Mouse (Mus musculus) adrenal gland, postnatal 36 days (tissue): ENCODE data around the gene Il12rb2. TPM values are rescaled to one million over a fixed set of nuclear protein-coding genes. Genes with fewer than 3 reads are reported as not detected.

Experiments used
- DNase-seq, 2 experiments: peaks; one replicate each; pipeline ENCODE4 v3.0.0; 2021; ENCODE audit warnings: mixed read lengths in 1 of 2
- long read RNA-seq, 2 experiments: library from polyadenylated mRNA; stranded (forward); transcript quantifications; one replicate each; pipeline ENCODE4 v2.0.0; 2021; ENCODE audit warnings: borderline sequencing depth in 2 of 2
- total RNA-seq, 2 experiments: library from RNA; stranded (reverse); gene quantifications; 2 replicates each; pipeline ENCODE4 v1.2.3; 2021

Il12rb2 gene
- total RNA-seq = under 1 TPM; 0.10 to 0.20 TPM
- long read RNA-seq, experiment 1 = 0 reads
- long read RNA-seq, experiment 2 = 0 reads

- peak in 1 of 2 experiments; percentile 2 for DNase-seq
Measured at GRCm38 (mm10) chr6:67375982-67376391, at the start of gene Il12rb2. TSS of gene Il12rb2 (minus strand) at chr6:67376188.

- no peak for DNase-seq
Measured at GRCm38 (mm10) chr6:67421761-67422160, 45.8 kb upstream of the Il12rb2 start.

- DNase-seq = no peak
Measured at GRCm38 (mm10) chr6:67416557-67416956, 40.6 kb upstream of the Il12rb2 start.

GRCm38 (mm10) chr6:67415276-67415675 lies 39.3 kb upstream of the Il12rb2 start:
- no peak for DNase-seq

GRCm38 (mm10) chr6:67413378-67413777 lies 37.4 kb upstream of the Il12rb2 start:
- no peak for DNase-seq

- DNase-seq = no peak
Measured at GRCm38 (mm10) chr6:67405281-67405682, 29.3 kb upstream of the Il12rb2 start.

GRCm38 (mm10) chr6:67399551-67399950 lies 23.6 kb upstream of the Il12rb2 start:
- no peak for DNase-seq

GRCm38 (mm10) chr6:67365785-67366184 lies 10.2 kb downstream of the Il12rb2 start:
- DNase-seq = no peak

GRCm38 (mm10) chr6:67348065-67348464 lies 27.9 kb downstream of the Il12rb2 start:
- no peak for DNase-seq

GRCm38 (mm10) chr6:67339494-67339893 lies 36.5 kb downstream of the Il12rb2 start:
- no peak for DNase-seq

GRCm38 (mm10) chr6:67337943-67338342 lies 38.0 kb downstream of the Il12rb2 start:
- no peak for DNase-seq

- DNase-seq = no peak
Measured at GRCm38 (mm10) chr6:67323788-67324187, 52.2 kb downstream of the Il12rb2 start.

GRCm38 (mm10) chr6:67318451-67318850 lies 57.5 kb downstream of the Il12rb2 start:
- peak; percentile 75 to 85 for DNase-seq

GRCm38 (mm10) chr6:67317827-67318338 lies 58.1 kb downstream of the Il12rb2 start:
- DNase-seq = no peak

- no peak for DNase-seq
Measured at GRCm38 (mm10) chr6:67317068-67317467, 58.9 kb downstream of the Il12rb2 start.

- no peak for DNase-seq
Measured at GRCm38 (mm10) chr6:67314697-67315096, 61.3 kb downstream of the Il12rb2 start.

GRCm38 (mm10) chr6:67309752-67310151 lies 66.2 kb downstream of the Il12rb2 start:
- no peak for DNase-seq

- DNase-seq = no peak
Measured at GRCm38 (mm10) chr6:67308994-67309393, 67.0 kb downstream of the Il12rb2 start.

- no peak for DNase-seq
Measured at GRCm38 (mm10) chr6:67303210-67303609, 72.8 kb downstream of the Il12rb2 start.

GRCm38 (mm10) chr6:67302471-67302870 lies 73.5 kb downstream of the Il12rb2 start:
- no peak for DNase-seq

GRCm38 (mm10) chr6:67301230-67301629 lies 74.8 kb downstream of the Il12rb2 start:
- no peak for DNase-seq

- no peak for DNase-seq
Measured at GRCm38 (mm10) chr6:67300710-67301163, 75.3 kb downstream of the Il12rb2 start.

- no peak for DNase-seq
Measured at GRCm38 (mm10) chr6:67300300-67300699, 75.7 kb downstream of the Il12rb2 start.

- no peak for DNase-seq
Measured at GRCm38 (mm10) chr6:67298742-67299141, 77.2 kb downstream of the Il12rb2 start.
